Mouse (Mus musculus) heart, adult 2 months (tissue): ENCODE measurements at regions not wholly inside any gene's neighbourhood (a gene's known extent, or its start where the extent isn't known, plus 50 kb on each side); places are given as distances from the start of the nearest gene placed in this dataset.

Experiments
- CTCF ChIP-seq: fragments of 200-600 bp; IDR thresholded peaks from 2 replicates; pipeline ENCODE4 v1.8.1; 2022; ENCODE audit warnings: antibody characterized with exemption, mild to moderate bottlenecking, moderate library complexity
- POLR2A ChIP-seq: fragments of 200-500 bp; IDR thresholded peaks from 2 replicates; pipeline ENCODE4 v1.6.1; 2011; ENCODE audit warnings: mild to moderate bottlenecking, low read depth, low read length, control low read depth; ENCODE audit not compliant: insufficient read depth

DNA sequence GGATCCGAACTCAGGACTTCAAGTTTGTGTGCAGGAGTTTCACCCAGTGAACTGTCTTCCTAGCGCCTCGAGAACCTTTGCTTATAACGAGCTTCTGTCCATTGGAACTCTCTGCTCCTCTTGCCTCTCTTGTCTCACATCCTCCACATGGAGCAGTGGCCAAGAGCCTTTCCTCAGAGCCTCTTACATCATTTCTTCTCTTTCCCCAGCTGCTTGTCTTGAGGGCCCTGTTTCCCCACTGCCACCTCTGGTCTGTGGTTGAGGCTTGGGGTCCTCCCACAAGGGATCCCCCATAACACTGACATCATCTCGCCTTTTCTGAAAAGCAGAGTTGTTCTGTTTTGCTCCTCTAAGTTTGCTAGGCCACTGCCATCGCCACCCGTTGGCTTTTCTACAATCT is 51.9 kb upstream of the Dars start:
- TF ChIP-seq POLR2A (no peak), CTCF (no peak)
